Mouse (Mus musculus): Measurements from ENCODE around the gene Esp15. TPM values are rescaled to one million over a fixed set of nuclear protein-coding genes. Genes with fewer than 3 reads are reported as not detected.
"Not testable (repeated sequence)": the region's sequence is repeated elsewhere in the genome, so short reads cannot be mapped to it uniquely, and the experiment has no call there.

Esp15 gene
- total RNA-seq (2015; ENCODE audit: low replicate concordance), result not detected in 2 replicates
- total RNA-seq (2017; ENCODE audit: low replicate concordance), result not detected in 2 replicates

- ATAC-seq (replicated peaks; ENCODE audit: low FRiP score, poor library complexity, severe bottlenecking), result not testable (repeated sequence)
Measured at GRCm38 (mm10) chr17:39640654-39641053, at the start of gene Esp15. Gene Esp15 (plus strand): TSS chr17:39640954.

- ATAC-seq (replicated peaks; ENCODE audit: low FRiP score, poor library complexity, severe bottlenecking), result no peak
Measured at GRCm38 (mm10) chr17:39591550-39591949, 49.2 kb upstream of the Esp15 start.

Other genes starting within 250 kb of the Esp15 start
- gene Esp18, start 234.6 kb upstream of the Esp15 start, total RNA-seq (2015; ENCODE audit: low replicate concordance), result not detected in 2 replicates
- gene Esp18, start 234.6 kb upstream of the Esp15 start, total RNA-seq (2017; ENCODE audit: low replicate concordance), result not detected in 2 replicates
- gene Esp16, start 104.8 kb upstream of the Esp15 start, total RNA-seq (2015; ENCODE audit: low replicate concordance), result not detected in 2 replicates
- gene Esp16, start 104.8 kb upstream of the Esp15 start, total RNA-seq (2017; ENCODE audit: low replicate concordance), result not detected in 2 replicates

Data from erythroid progenitor cell, adult 5-6 weeks (primary cell).